Mouse (Mus musculus): ENCODE results near the gene Bnip2. TPM values are rescaled to one million over a fixed set of nuclear protein-coding genes. Genes with fewer than 3 reads are reported as not detected.

Gene Bnip2
- polyA plus RNA-seq, 1 experiment from 2014 or later, result 129 TPM

DNA sequence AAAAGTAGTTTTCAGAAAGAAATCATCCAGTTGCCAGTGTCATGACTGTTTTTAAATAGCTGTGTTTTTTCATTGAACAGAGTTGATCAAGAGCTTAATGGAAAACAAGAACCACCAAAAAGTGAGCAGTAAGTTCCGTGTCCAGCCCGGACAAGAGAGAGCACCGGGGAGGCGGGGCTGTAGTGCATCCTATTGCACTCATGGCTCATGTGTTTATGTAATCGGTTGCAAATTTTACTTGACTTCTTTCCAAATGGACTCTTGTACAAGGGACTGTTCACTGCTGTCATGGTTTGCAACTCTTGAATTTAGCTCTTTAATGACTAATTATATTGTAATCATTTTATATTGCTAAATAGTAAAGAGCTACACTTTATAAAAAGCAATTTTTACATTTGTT is 17.7 kb downstream of the Bnip2 start:
- no peaks in the 10 kb centered on the region for H3K27me3 ChIP-seq (ENCODE audit: control insufficient read depth, insufficient read depth, low read length)
- H3K4me2 ChIP-seq (ENCODE audit: low read depth, low read length), result no peak overlapping the region
- no peak for ATAC-seq (replicated peaks; ENCODE audit: extremely low read depth, insufficient read depth, low FRiP score)
- H3K4me3 ChIP-seq (ENCODE audit: low read length), result no peak overlapping the region
- H3K27ac ChIP-seq (ENCODE audit: low read length), result no peak overlapping the region
- WGBS, result 88% methylated on average over 5 of the region's 5 CpGs
- no peak overlapping the region for H3K9ac ChIP-seq (ENCODE audit: low read length)
- peaks cover 3% of the 10 kb centered on the region; the same call in 1 of the 2 replicates for H3K4me1 ChIP-seq (ENCODE audit: control insufficient read depth, insufficient read depth, low read length)
- no peaks in the 10 kb centered on the region for H3K9me3 ChIP-seq (replicated peaks; ENCODE audit: control insufficient read depth, low read length)
- peaks cover 36% of the 10 kb centered on the region for H3K36me3 ChIP-seq (ENCODE audit: control insufficient read depth, insufficient read depth)

DNA sequence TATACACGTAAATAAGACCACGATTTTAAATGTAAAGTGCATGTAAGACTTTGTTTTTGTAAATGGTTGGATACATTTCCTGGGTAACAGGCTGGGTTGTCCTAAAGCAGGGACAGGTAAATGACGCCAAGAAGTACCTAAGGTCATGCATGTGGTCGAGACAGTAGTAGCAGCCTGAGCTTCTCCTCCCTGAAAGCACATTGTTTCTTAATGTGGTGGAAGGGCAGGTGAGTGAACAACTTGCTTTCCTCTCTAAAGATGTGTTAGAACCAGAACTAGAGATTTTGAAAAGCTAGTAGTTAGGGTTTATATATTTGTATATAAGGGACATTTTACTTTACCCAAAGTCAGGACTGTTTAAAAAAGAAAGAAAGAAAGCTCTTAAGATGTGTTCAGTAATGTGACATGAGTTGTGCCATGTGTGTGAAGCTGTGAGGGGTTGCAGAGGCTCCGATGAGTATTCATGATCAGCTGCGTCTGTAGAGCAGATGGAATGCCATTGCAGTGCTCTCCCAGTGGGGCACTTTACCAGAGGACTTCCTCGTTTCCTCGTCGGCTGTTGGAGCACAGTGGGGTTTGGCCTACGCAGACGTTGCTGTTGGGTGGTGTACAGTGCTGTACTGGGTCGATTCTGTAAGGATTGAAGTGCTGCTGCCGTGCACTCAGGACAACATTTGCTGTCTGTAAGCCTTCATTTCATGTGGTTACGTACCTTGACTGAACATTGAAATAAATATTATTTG is 18.4 kb downstream of the Bnip2 start:
- H3K27me3 ChIP-seq (ENCODE audit: control insufficient read depth, insufficient read depth, low read length), result no peaks in the 10 kb centered on the region
- H3K4me2 ChIP-seq (ENCODE audit: low read depth, low read length), result no peak overlapping the region
- WGBS, result 87% methylated on average over 14 of the region's 14 CpGs
- H3K4me1 ChIP-seq (ENCODE audit: control insufficient read depth, insufficient read depth, low read length), result peaks cover 3% of the 10 kb centered on the region; the same call in 1 of the 2 replicates
- no peak overlapping the region for H3K4me3 ChIP-seq (ENCODE audit: low read length)
- H3K27ac ChIP-seq (ENCODE audit: low read length), result no peak overlapping the region
- no peak overlapping the region for H3K9ac ChIP-seq (ENCODE audit: low read length)
- H3K36me3 ChIP-seq (ENCODE audit: control insufficient read depth, insufficient read depth), result peaks cover 30% of the 10 kb centered on the region
- no peak for ATAC-seq (replicated peaks; ENCODE audit: extremely low read depth, insufficient read depth, low FRiP score)
- no peaks in the 10 kb centered on the region for H3K9me3 ChIP-seq (replicated peaks; ENCODE audit: control insufficient read depth, low read length)

- Histone ChIP-seq H3K4me3 (ENCODE audit: low read length) (no peak overlapping the region), H3K36me3 (ENCODE audit: control insufficient read depth, insufficient read depth) (peaks cover 17% of the 10 kb centered on the region), H3K4me2 (ENCODE audit: low read depth, low read length) (no peak overlapping the region), H3K4me1 (ENCODE audit: control insufficient read depth, insufficient read depth, low read length) (peaks cover 17% of the 10 kb centered on the region), H3K9ac (ENCODE audit: low read length) (no peak overlapping the region), H3K27ac (ENCODE audit: low read length) (no peak overlapping the region), H3K9me3 (replicated peaks; ENCODE audit: control insufficient read depth, low read length) (no peaks in the 10 kb centered on the region), H3K27me3 (ENCODE audit: control insufficient read depth, insufficient read depth, low read length) (no peaks in the 10 kb centered on the region)
- no peak for ATAC-seq (replicated peaks; ENCODE audit: extremely low read depth, insufficient read depth, low FRiP score)
- WGBS, result 70% methylated on average over 8 of the region's 8 CpGs
These were observed 20.6 kb downstream of the Bnip2 start for GRCm38 (mm10) chr9:70009754-70010304.

- no peak overlapping the region for H3K4me3 ChIP-seq (ENCODE audit: low read length)
- 90% methylated on average over 5 of the region's 5 CpGs for WGBS
- no peaks in the 10 kb centered on the region for H3K9me3 ChIP-seq (replicated peaks; ENCODE audit: control insufficient read depth, low read length)
- H3K27ac ChIP-seq (ENCODE audit: low read length), result no peak overlapping the region
- peaks cover 13% of the 10 kb centered on the region for H3K4me1 ChIP-seq (ENCODE audit: control insufficient read depth, insufficient read depth, low read length)
- H3K36me3 ChIP-seq (ENCODE audit: control insufficient read depth, insufficient read depth), result peaks cover 15% of the 10 kb centered on the region
- no peak overlapping the region for H3K4me2 ChIP-seq (ENCODE audit: low read depth, low read length)
- no peak overlapping the region for H3K9ac ChIP-seq (ENCODE audit: low read length)
- no peaks in the 10 kb centered on the region for H3K27me3 ChIP-seq (ENCODE audit: control insufficient read depth, insufficient read depth, low read length)
- ATAC-seq (replicated peaks; ENCODE audit: extremely low read depth, insufficient read depth, low FRiP score), result no peak
These were observed 21.7 kb downstream of the Bnip2 start for GRCm38 (mm10) chr9:70010781-70011473.

GRCm38 (mm10) chr9:70011537-70012407 is 22.5 kb downstream of the Bnip2 start:
- no peaks in the 10 kb centered on the region for H3K9me3 ChIP-seq (replicated peaks; ENCODE audit: control insufficient read depth, low read length)
- peak overlapping the region; percentile 92 for H3K27ac ChIP-seq (ENCODE audit: low read length)
- WGBS, result 58% methylated on average over 12 of the region's 14 CpGs
- H3K4me1 ChIP-seq (ENCODE audit: control insufficient read depth, insufficient read depth, low read length), result peaks cover 13% of the 10 kb centered on the region
- peak overlapping the region; percentile 57 for H3K4me2 ChIP-seq (ENCODE audit: low read depth, low read length)
- no peaks in the 10 kb centered on the region for H3K27me3 ChIP-seq (ENCODE audit: control insufficient read depth, insufficient read depth, low read length)
- H3K36me3 ChIP-seq (ENCODE audit: control insufficient read depth, insufficient read depth), result peaks cover 15% of the 10 kb centered on the region
- peak overlapping the region; percentile 96 for H3K9ac ChIP-seq (ENCODE audit: low read length)
- peak overlapping the region; percentile 97 for H3K4me3 ChIP-seq (ENCODE audit: low read length)
- no peak for ATAC-seq (replicated peaks; ENCODE audit: extremely low read depth, insufficient read depth, low FRiP score)

GRCm38 (mm10) chr9:70012408-70012901 is 23.2 kb downstream of the Bnip2 start, which contains the start of gene Gtf2a2:
Gene Gtf2a2 (plus strand): TSS chr9:70012550.
- ATAC-seq (replicated peaks; ENCODE audit: extremely low read depth, insufficient read depth, low FRiP score), result peak; percentile 97
- Histone ChIP-seq H3K27me3 (ENCODE audit: control insufficient read depth, insufficient read depth, low read length) (no peaks in the 10 kb centered on the region), H3K4me1 (ENCODE audit: control insufficient read depth, insufficient read depth, low read length) (peaks cover 13% of the 10 kb centered on the region), H3K4me2 (ENCODE audit: low read depth, low read length) (peak within 1 kb of the TSS; percentile 93), H3K4me3 (ENCODE audit: low read length) (peak within 1 kb of the TSS; percentile 97), H3K9ac (ENCODE audit: low read length) (peak within 1 kb of the TSS; percentile 96), H3K27ac (ENCODE audit: low read length) (peak within 1 kb of the TSS; percentile 92), H3K9me3 (replicated peaks; ENCODE audit: control insufficient read depth, low read length) (no peaks in the 10 kb centered on the region), H3K36me3 (ENCODE audit: control insufficient read depth, insufficient read depth) (peaks cover 13% of the 10 kb centered on the region)
- WGBS, result under 1% methylated on average over 53 of the region's 57 CpGs

- H3K9ac ChIP-seq (ENCODE audit: low read length), result no peak overlapping the region
These were observed 26.4 kb downstream of the Bnip2 start for GRCm38 (mm10) chr9:70015632-70016031.

DNA sequence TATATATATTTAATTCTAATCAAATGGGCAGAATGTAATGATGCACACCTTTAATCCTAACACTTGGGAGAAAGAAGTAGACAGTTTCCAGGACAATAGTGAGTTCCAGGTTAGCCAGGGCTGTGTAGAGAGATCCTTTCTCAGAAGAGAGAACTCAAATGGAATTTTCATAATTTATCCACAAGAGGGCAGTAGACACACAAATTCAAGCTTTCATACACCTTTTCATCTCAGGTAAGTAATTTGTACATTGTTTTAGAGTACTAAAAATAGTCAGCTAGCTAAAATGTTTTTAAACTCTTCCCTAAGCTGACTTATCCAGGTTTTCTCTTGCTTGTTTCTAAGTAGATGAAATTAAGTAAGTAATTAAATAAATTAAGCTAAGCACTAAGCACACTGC is 29.6 kb downstream of the Bnip2 start:
- no peak for ATAC-seq (replicated peaks; ENCODE audit: extremely low read depth, insufficient read depth, low FRiP score)

More at GRCm38 (mm10) chr9:70015632-70016031, 26.4 kb downstream of the Bnip2 start:
- Histone ChIP-seq H3K9me3 (replicated peaks; ENCODE audit: control insufficient read depth, low read length) (no peaks in the 10 kb centered on the region), H3K4me2 (ENCODE audit: low read depth, low read length) (no peak overlapping the region), H3K4me1 (ENCODE audit: control insufficient read depth, insufficient read depth, low read length) (peaks cover 13% of the 10 kb centered on the region), H3K36me3 (ENCODE audit: control insufficient read depth, insufficient read depth) (peaks cover 5% of the 10 kb centered on the region), H3K4me3 (ENCODE audit: low read length) (no peak overlapping the region), H3K27ac (ENCODE audit: low read length) (no peak overlapping the region), H3K27me3 (ENCODE audit: control insufficient read depth, insufficient read depth, low read length) (no peaks in the 10 kb centered on the region)
- ATAC-seq (replicated peaks; ENCODE audit: extremely low read depth, insufficient read depth, low FRiP score), result no peak
- 89% methylated on average over 2 of the region's 2 CpGs for WGBS

More for the DNA sequence above, 29.6 kb downstream of the Bnip2 start:
- Histone ChIP-seq H3K9ac (ENCODE audit: low read length) (no peak overlapping the region), H3K4me3 (ENCODE audit: low read length) (no peak overlapping the region), H3K27me3 (ENCODE audit: control insufficient read depth, insufficient read depth, low read length) (no peaks in the 10 kb centered on the region), H3K4me2 (ENCODE audit: low read depth, low read length) (no peak overlapping the region), H3K9me3 (replicated peaks; ENCODE audit: control insufficient read depth, low read length) (no peaks in the 10 kb centered on the region), H3K27ac (ENCODE audit: low read length) (no peak overlapping the region), H3K4me1 (ENCODE audit: control insufficient read depth, insufficient read depth, low read length) (peaks cover 9% of the 10 kb centered on the region), H3K36me3 (ENCODE audit: control insufficient read depth, insufficient read depth) (peaks cover 8% of the 10 kb centered on the region)
